Mouse (Mus musculus): ENCODE data around the gene Ptger2. TPM values are rescaled to one million over a fixed set of nuclear protein-coding genes. Genes with fewer than 3 reads are reported as not detected.

Ptger2 gene
- polyA plus RNA-seq, 1 experiment from 2014 or later: 1.6 TPM

GRCm38 (mm10) chr14:45000086-45000769, 12.2 kb downstream of the Ptger2 start:
- Histone ChIP-seq H3K4me3 (ENCODE audit: low read depth, low read length) (no peak overlapping the region), H3K27ac (replicated peaks) (no peak overlapping the region), H3K4me1 (replicated peaks; ENCODE audit: control insufficient read depth, insufficient read depth) (no peaks in the 10 kb centered on the region), H3K9me3 (ENCODE audit: control insufficient read depth, low read length) (no peaks in the 10 kb centered on the region), H3K9ac (ENCODE audit: low read length) (no peak overlapping the region), H3K4me2 (replicated peaks; ENCODE audit: low read depth) (no peak overlapping the region), H3K36me3 (ENCODE audit: control insufficient read depth, insufficient read depth, low read length) (no peaks in the 10 kb centered on the region), H3K27me3 (ENCODE audit: control insufficient read depth, insufficient read depth, low read length) (no peaks in the 10 kb centered on the region)
- ATAC-seq (ENCODE audit: low FRiP score, low TSS enrichment): no peak
- no peak for DNase-seq (ENCODE audit: low spot score)
- 73% methylated on average over 3 of the region's 3 CpGs for WGBS
- no peak for TF ChIP-seq EP300 (optimal IDR thresholded peaks at IDR 0.05)
- TF ChIP-seq CTCF (IDR thresholded peaks at IDR 0.05; ENCODE audit: low read depth): no peak

DNA sequence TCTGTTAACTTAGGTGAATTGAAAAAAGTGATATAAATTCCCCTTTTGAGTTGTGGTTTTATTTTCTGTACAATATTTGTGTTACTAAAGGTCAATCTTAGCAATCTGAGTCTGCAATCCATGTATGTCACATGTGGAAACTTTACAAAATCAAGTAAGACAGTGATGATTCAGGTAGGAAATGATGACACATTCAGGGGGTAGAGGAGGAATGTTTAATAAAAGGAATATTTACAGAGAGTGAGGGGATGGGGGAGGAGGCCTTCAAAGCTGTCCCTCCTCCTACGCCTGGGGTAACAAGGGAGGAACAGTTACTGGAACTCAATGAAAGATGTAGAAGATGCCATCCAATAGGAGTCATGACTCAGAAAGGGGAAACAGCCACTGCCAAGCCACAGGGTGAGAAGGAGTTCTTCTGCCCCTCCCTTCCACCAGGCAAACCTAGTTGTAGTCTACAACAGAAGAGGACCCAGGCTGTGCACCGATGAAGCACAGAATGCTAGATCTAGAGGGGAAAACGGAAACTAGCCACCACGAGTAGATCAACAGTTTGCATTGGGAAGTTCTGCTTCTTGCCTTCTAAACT, 17.8 kb downstream of the Ptger2 start:
- no peaks in the 10 kb centered on the region for H3K27me3 ChIP-seq (ENCODE audit: control insufficient read depth, insufficient read depth, low read length)
- H3K36me3 ChIP-seq (ENCODE audit: control insufficient read depth, insufficient read depth, low read length): no peaks in the 10 kb centered on the region
- H3K9me3 ChIP-seq (ENCODE audit: control insufficient read depth, low read length): no peaks in the 10 kb centered on the region
- DNase-seq (ENCODE audit: low spot score) (no peak), ATAC-seq (ENCODE audit: low FRiP score, low TSS enrichment) (no peak)
- no peaks in the 10 kb centered on the region for H3K4me1 ChIP-seq (replicated peaks; ENCODE audit: control insufficient read depth, insufficient read depth)
- TF ChIP-seq EP300 (optimal IDR thresholded peaks at IDR 0.05) (no peak), CTCF (IDR thresholded peaks at IDR 0.05; ENCODE audit: low read depth) (no peak)
- WGBS: 80% methylated on average over 4 of the region's 4 CpGs
- no peak overlapping the region for H3K4me2 ChIP-seq (replicated peaks; ENCODE audit: low read depth)
- no peak overlapping the region for H3K9ac ChIP-seq (ENCODE audit: low read length)
- no peak overlapping the region for H3K4me3 ChIP-seq (ENCODE audit: low read depth, low read length)
- no peak overlapping the region for H3K27ac ChIP-seq (replicated peaks)

- Histone ChIP-seq H3K27ac (replicated peaks) (no peak overlapping the region), H3K4me1 (replicated peaks; ENCODE audit: control insufficient read depth, insufficient read depth) (no peaks in the 10 kb centered on the region), H3K9ac (ENCODE audit: low read length) (no peak overlapping the region), H3K4me2 (replicated peaks; ENCODE audit: low read depth) (no peak overlapping the region), H3K27me3 (ENCODE audit: control insufficient read depth, insufficient read depth, low read length) (no peaks in the 10 kb centered on the region), H3K36me3 (ENCODE audit: control insufficient read depth, insufficient read depth, low read length) (no peaks in the 10 kb centered on the region), H3K9me3 (ENCODE audit: control insufficient read depth, low read length) (no peaks in the 10 kb centered on the region), H3K4me3 (ENCODE audit: low read depth, low read length) (no peak overlapping the region)
- DNase-seq (ENCODE audit: low spot score): no peak
- ATAC-seq (ENCODE audit: low FRiP score, low TSS enrichment): no peak
- no peak for TF ChIP-seq CTCF (IDR thresholded peaks at IDR 0.05; ENCODE audit: low read depth)
- TF ChIP-seq EP300 (optimal IDR thresholded peaks at IDR 0.05): no peak
- 80% methylated on average over 1 of the region's 1 CpGs for WGBS
These were observed 21.2 kb downstream of the Ptger2 start for GRCm38 (mm10) chr14:45009242-45009641.

DNA sequence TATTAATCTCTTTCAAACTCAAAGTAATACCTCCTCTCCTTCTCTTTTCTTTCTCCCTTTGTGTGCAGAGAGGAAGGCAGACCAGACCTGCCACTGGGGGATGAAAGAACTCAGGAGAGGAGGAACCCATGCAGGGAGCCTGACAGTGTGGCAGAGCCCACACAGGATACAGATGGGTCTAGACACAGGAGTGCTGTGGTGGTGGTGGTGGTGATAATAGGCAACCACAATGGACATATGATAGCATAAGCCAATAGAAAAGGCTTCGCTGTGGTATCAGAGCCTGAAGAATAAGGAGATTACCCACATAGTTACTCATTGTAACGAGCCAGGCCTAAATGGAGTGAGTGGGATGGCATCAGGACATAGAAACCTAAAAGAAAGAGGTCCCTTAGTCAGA, 23.3 kb downstream of the Ptger2 start:
- no peak overlapping the region for H3K9ac ChIP-seq (ENCODE audit: low read length)
- no peak for TF ChIP-seq CTCF (IDR thresholded peaks at IDR 0.05; ENCODE audit: low read depth)
- WGBS: 87% methylated on average over 2 of the region's 2 CpGs
- H3K27me3 ChIP-seq (ENCODE audit: control insufficient read depth, insufficient read depth, low read length): no peaks in the 10 kb centered on the region
- no peak for DNase-seq (ENCODE audit: low spot score)
- ATAC-seq (ENCODE audit: low FRiP score, low TSS enrichment): no peak
- no peak overlapping the region for H3K4me2 ChIP-seq (replicated peaks; ENCODE audit: low read depth)
- H3K36me3 ChIP-seq (ENCODE audit: control insufficient read depth, insufficient read depth, low read length): no peaks in the 10 kb centered on the region
- no peak overlapping the region for H3K4me3 ChIP-seq (ENCODE audit: low read depth, low read length)
- no peaks in the 10 kb centered on the region for H3K4me1 ChIP-seq (replicated peaks; ENCODE audit: control insufficient read depth, insufficient read depth)
- no peaks in the 10 kb centered on the region for H3K9me3 ChIP-seq (ENCODE audit: control insufficient read depth, low read length)
- H3K27ac ChIP-seq (replicated peaks): no peak overlapping the region

- Histone ChIP-seq H3K4me3 (ENCODE audit: low read depth, low read length) (no peak overlapping the region), H3K27me3 (ENCODE audit: control insufficient read depth, insufficient read depth, low read length) (no peaks in the 10 kb centered on the region), H3K4me1 (replicated peaks; ENCODE audit: control insufficient read depth, insufficient read depth) (no peaks in the 10 kb centered on the region), H3K36me3 (ENCODE audit: control insufficient read depth, insufficient read depth, low read length) (no peaks in the 10 kb centered on the region), H3K27ac (replicated peaks) (no peak overlapping the region), H3K9me3 (ENCODE audit: control insufficient read depth, low read length) (no peaks in the 10 kb centered on the region), H3K9ac (ENCODE audit: low read length) (no peak overlapping the region), H3K4me2 (replicated peaks; ENCODE audit: low read depth) (no peak overlapping the region)
- WGBS: 89% methylated on average over 6 of the region's 6 CpGs
- ATAC-seq (ENCODE audit: low FRiP score, low TSS enrichment): no peak
- no peak for DNase-seq (ENCODE audit: low spot score)
- no peak for TF ChIP-seq CTCF (IDR thresholded peaks at IDR 0.05; ENCODE audit: low read depth)
- no peak for TF ChIP-seq EP300 (optimal IDR thresholded peaks at IDR 0.05)
These were observed 23.7 kb downstream of the Ptger2 start for GRCm38 (mm10) chr14:45011671-45012070.

GRCm38 (mm10) chr14:45021551-45021950, 33.6 kb downstream of the Ptger2 start:
- Histone ChIP-seq H3K36me3 (ENCODE audit: control insufficient read depth, insufficient read depth, low read length) (no peaks in the 10 kb centered on the region), H3K4me2 (replicated peaks; ENCODE audit: low read depth) (no peak overlapping the region), H3K9me3 (ENCODE audit: control insufficient read depth, low read length) (no peaks in the 10 kb centered on the region), H3K27me3 (ENCODE audit: control insufficient read depth, insufficient read depth, low read length) (no peaks in the 10 kb centered on the region), H3K27ac (replicated peaks) (no peak overlapping the region), H3K4me1 (replicated peaks; ENCODE audit: control insufficient read depth, insufficient read depth) (no peaks in the 10 kb centered on the region), H3K4me3 (ENCODE audit: low read depth, low read length) (no peak overlapping the region), H3K9ac (ENCODE audit: low read length) (no peak overlapping the region)
- ATAC-seq (ENCODE audit: low FRiP score, low TSS enrichment) (no peak), DNase-seq (ENCODE audit: low spot score) (no peak)
- TF ChIP-seq EP300 (optimal IDR thresholded peaks at IDR 0.05) (no peak), CTCF (IDR thresholded peaks at IDR 0.05; ENCODE audit: low read depth) (no peak)
- WGBS: 92% methylated on average over 3 of the region's 3 CpGs

Measured in stomach, postnatal 0 days (tissue).